Mouse (Mus musculus): Measurements from ENCODE around the gene Fkbp14. TPM values are rescaled to one million over a fixed set of nuclear protein-coding genes. Genes with fewer than 3 reads are reported as not detected.

Gene Fkbp14
- polyA plus RNA-seq, 1 experiment from 2014 or later: 26.9 TPM

GRCm38 (mm10) chr6:54542836-54543235 lies 54.3 kb downstream of the Fkbp14 start:
- no peak overlapping the region for H3K4me3 ChIP-seq (ENCODE audit: control insufficient read depth in 1 of 2, insufficient read depth in 1 of 2, low read depth in 1 of 2, low read length in 2 of 2)
- no peaks in the 10 kb centered on the region for H3K27me3 ChIP-seq (ENCODE audit: control insufficient read depth, insufficient read depth, low read length)
- no peak overlapping the region for H3K4me2 ChIP-seq (ENCODE audit: low read length)
- 77% methylated on average over 7 of the region's 7 CpGs for WGBS
- H3K27ac ChIP-seq (replicated peaks in 1 of 2; ENCODE audit: control insufficient read depth in 1 of 2, insufficient read depth in 1 of 2, low read depth in 2 of 2, low read length in 2 of 2): no peak overlapping the region
- no peak overlapping the region for H3K9ac ChIP-seq (ENCODE audit: low read length)
- H3K9me3 ChIP-seq (ENCODE audit: control insufficient read depth, low read length): no peaks in the 10 kb centered on the region
- ATAC-seq (ENCODE audit: insufficient number of reproducible peaks, insufficient read depth, low FRiP score, low read depth): no peak
- peaks cover 9 to 19% of the 10 kb centered on the region in 2 experiments for H3K4me1 ChIP-seq (ENCODE audit: control insufficient read depth in 2 of 2, insufficient read depth in 2 of 2, low read length in 2 of 2)
- no peaks in the 10 kb centered on the region for H3K36me3 ChIP-seq (ENCODE audit: control insufficient read depth, insufficient read depth, low read length)

- Histone ChIP-seq H3K27ac (replicated peaks in 1 of 2; ENCODE audit: control insufficient read depth in 1 of 2, insufficient read depth in 1 of 2, low read depth in 2 of 2, low read length in 2 of 2) (peak overlapping the region; percentile 62 to 63), H3K9ac (ENCODE audit: low read length) (peak overlapping the region; percentile 6; the same call in 1 of the 2 replicates), H3K4me1 (ENCODE audit: control insufficient read depth in 2 of 2, insufficient read depth in 2 of 2, low read length in 2 of 2) (peaks cover 9 to 19% of the 10 kb centered on the region in 2 experiments), H3K36me3 (ENCODE audit: control insufficient read depth, insufficient read depth, low read length) (no peaks in the 10 kb centered on the region), H3K9me3 (ENCODE audit: control insufficient read depth, low read length) (no peaks in the 10 kb centered on the region), H3K4me2 (ENCODE audit: low read length) (no peak overlapping the region), H3K27me3 (ENCODE audit: control insufficient read depth, insufficient read depth, low read length) (no peaks in the 10 kb centered on the region), H3K4me3 (ENCODE audit: control insufficient read depth in 1 of 2, insufficient read depth in 1 of 2, low read depth in 1 of 2, low read length in 2 of 2) (no peak overlapping the region)
- WGBS: 49% methylated on average over 9 of the region's 9 CpGs
- no peak for ATAC-seq (ENCODE audit: insufficient number of reproducible peaks, insufficient read depth, low FRiP score, low read depth)
Observed at GRCm38 (mm10) chr6:54540252-54540887, 56.7 kb downstream of the Fkbp14 start.

DNA sequence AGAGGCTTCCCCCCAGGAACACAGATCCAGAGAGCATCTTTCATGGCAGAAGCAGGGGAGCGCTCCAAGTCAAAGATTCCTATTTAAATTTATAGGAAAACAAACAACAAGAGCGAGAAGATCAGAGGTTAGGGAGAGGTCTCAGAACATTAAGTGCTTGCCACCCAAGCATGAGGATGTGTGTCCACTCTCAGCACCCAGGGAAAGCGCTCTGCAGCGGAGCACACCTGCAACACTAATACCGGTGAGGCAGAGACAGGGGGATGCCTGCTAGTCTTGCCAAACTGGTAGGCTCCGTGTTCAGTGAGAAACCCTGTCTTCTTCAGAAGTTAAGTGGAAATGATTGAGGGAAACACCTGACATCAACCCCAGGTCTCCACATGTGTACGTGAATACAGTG lies 57.7 kb downstream of the Fkbp14 start:
- H3K9ac ChIP-seq (ENCODE audit: low read length): no peak overlapping the region
- H3K27ac ChIP-seq (replicated peaks in 1 of 2; ENCODE audit: control insufficient read depth in 1 of 2, insufficient read depth in 1 of 2, low read depth in 2 of 2, low read length in 2 of 2): no peak overlapping the region
- H3K36me3 ChIP-seq (ENCODE audit: control insufficient read depth, insufficient read depth, low read length): no peaks in the 10 kb centered on the region
- peaks cover 9 to 19% of the 10 kb centered on the region in 2 experiments for H3K4me1 ChIP-seq (ENCODE audit: control insufficient read depth in 2 of 2, insufficient read depth in 2 of 2, low read length in 2 of 2)
- H3K4me3 ChIP-seq (ENCODE audit: control insufficient read depth in 1 of 2, insufficient read depth in 1 of 2, low read depth in 1 of 2, low read length in 2 of 2): no peak overlapping the region
- H3K9me3 ChIP-seq (ENCODE audit: control insufficient read depth, low read length): no peaks in the 10 kb centered on the region
- ATAC-seq (ENCODE audit: insufficient number of reproducible peaks, insufficient read depth, low FRiP score, low read depth): no peak
- no peaks in the 10 kb centered on the region for H3K27me3 ChIP-seq (ENCODE audit: control insufficient read depth, insufficient read depth, low read length)
- WGBS: 95% methylated on average over 7 of the region's 7 CpGs
- H3K4me2 ChIP-seq (ENCODE audit: low read length): no peak overlapping the region

- ATAC-seq (ENCODE audit: insufficient number of reproducible peaks, insufficient read depth, low FRiP score, low read depth): no peak
- Histone ChIP-seq H3K4me2 (ENCODE audit: low read length) (no peak overlapping the region), H3K4me3 (ENCODE audit: control insufficient read depth in 1 of 2, insufficient read depth in 1 of 2, low read depth in 1 of 2, low read length in 2 of 2) (no peak overlapping the region), H3K27me3 (ENCODE audit: control insufficient read depth, insufficient read depth, low read length) (no peaks in the 10 kb centered on the region), H3K4me1 (ENCODE audit: control insufficient read depth in 2 of 2, insufficient read depth in 2 of 2, low read length in 2 of 2) (peaks cover 9 to 19% of the 10 kb centered on the region in 2 experiments), H3K9me3 (ENCODE audit: control insufficient read depth, low read length) (no peaks in the 10 kb centered on the region), H3K9ac (ENCODE audit: low read length) (no peak overlapping the region), H3K27ac (replicated peaks in 1 of 2; ENCODE audit: control insufficient read depth in 1 of 2, insufficient read depth in 1 of 2, low read depth in 2 of 2, low read length in 2 of 2) (no peak overlapping the region), H3K36me3 (ENCODE audit: control insufficient read depth, insufficient read depth, low read length) (no peaks in the 10 kb centered on the region)
- 30% methylated on average over 3 of the region's 3 CpGs for WGBS
Observed at GRCm38 (mm10) chr6:54538773-54539173, 58.3 kb downstream of the Fkbp14 start.

- Histone ChIP-seq H3K4me2 (ENCODE audit: low read length) (no peak overlapping the region), H3K9ac (ENCODE audit: low read length) (no peak overlapping the region), H3K9me3 (ENCODE audit: control insufficient read depth, low read length) (no peaks in the 10 kb centered on the region), H3K4me3 (ENCODE audit: control insufficient read depth in 1 of 2, insufficient read depth in 1 of 2, low read depth in 1 of 2, low read length in 2 of 2) (no peak overlapping the region), H3K27ac (replicated peaks in 1 of 2; ENCODE audit: control insufficient read depth in 1 of 2, insufficient read depth in 1 of 2, low read depth in 2 of 2, low read length in 2 of 2) (no peak overlapping the region), H3K4me1 (ENCODE audit: control insufficient read depth in 2 of 2, insufficient read depth in 2 of 2, low read length in 2 of 2) (peaks cover 9 to 15% of the 10 kb centered on the region in 2 experiments), H3K36me3 (ENCODE audit: control insufficient read depth, insufficient read depth, low read length) (no peaks in the 10 kb centered on the region), H3K27me3 (ENCODE audit: control insufficient read depth, insufficient read depth, low read length) (no peaks in the 10 kb centered on the region)
- WGBS: 72% methylated on average over 7 of the region's 7 CpGs
- ATAC-seq (ENCODE audit: insufficient number of reproducible peaks, insufficient read depth, low FRiP score, low read depth): no peak
Observed at GRCm38 (mm10) chr6:54537053-54537452, 60.1 kb downstream of the Fkbp14 start.

GRCm38 (mm10) chr6:54535485-54535884 lies 61.6 kb downstream of the Fkbp14 start:
- Histone ChIP-seq H3K4me1 (ENCODE audit: control insufficient read depth in 2 of 2, insufficient read depth in 2 of 2, low read length in 2 of 2) (peaks cover 17 to 18% of the 10 kb centered on the region in 2 experiments), H3K4me3 (ENCODE audit: control insufficient read depth in 1 of 2, insufficient read depth in 1 of 2, low read depth in 1 of 2, low read length in 2 of 2) (no peak overlapping the region), H3K9me3 (ENCODE audit: control insufficient read depth, low read length) (no peaks in the 10 kb centered on the region), H3K27me3 (ENCODE audit: control insufficient read depth, insufficient read depth, low read length) (no peaks in the 10 kb centered on the region), H3K9ac (ENCODE audit: low read length) (no peak overlapping the region), H3K36me3 (ENCODE audit: control insufficient read depth, insufficient read depth, low read length) (no peaks in the 10 kb centered on the region), H3K27ac (replicated peaks in 1 of 2; ENCODE audit: control insufficient read depth in 1 of 2, insufficient read depth in 1 of 2, low read depth in 2 of 2, low read length in 2 of 2) (no peak overlapping the region), H3K4me2 (ENCODE audit: low read length) (no peak overlapping the region)
- ATAC-seq (ENCODE audit: insufficient number of reproducible peaks, insufficient read depth, low FRiP score, low read depth): no peak
- 70% methylated on average over 4 of the region's 4 CpGs for WGBS

DNA sequence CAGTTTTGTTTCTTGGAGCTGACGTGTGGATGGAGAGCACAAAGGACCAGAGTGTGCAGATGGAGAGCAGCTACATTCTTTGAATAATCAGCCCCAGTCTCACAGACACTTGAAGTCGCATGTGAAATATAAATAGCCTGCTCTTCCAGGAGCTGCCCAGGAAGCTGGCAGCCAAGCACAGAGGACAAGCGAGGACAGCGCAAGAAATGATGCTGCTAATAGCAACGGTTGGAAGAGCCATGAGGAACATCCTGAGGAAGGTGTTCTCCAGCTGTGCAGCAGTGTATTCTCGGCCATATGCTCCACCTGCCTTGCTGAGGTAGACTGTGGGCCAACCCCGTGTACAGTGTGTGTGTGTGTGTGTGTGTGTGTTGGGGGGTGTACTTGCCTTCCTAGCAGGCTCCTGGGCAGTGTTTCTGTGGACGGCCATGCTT lies 66.0 kb downstream of the Fkbp14 start:
- no peak; the same call in 1 of the 2 replicates for ATAC-seq (ENCODE audit: insufficient number of reproducible peaks, insufficient read depth, low FRiP score, low read depth)
- Histone ChIP-seq H3K9ac (ENCODE audit: low read length) (no peak overlapping the region), H3K27ac (replicated peaks in 1 of 2; ENCODE audit: control insufficient read depth in 1 of 2, insufficient read depth in 1 of 2, low read depth in 2 of 2, low read length in 2 of 2) (no peak overlapping the region), H3K4me3 (ENCODE audit: control insufficient read depth in 1 of 2, insufficient read depth in 1 of 2, low read depth in 1 of 2, low read length in 2 of 2) (no peak overlapping the region), H3K27me3 (ENCODE audit: control insufficient read depth, insufficient read depth, low read length) (no peaks in the 10 kb centered on the region), H3K9me3 (ENCODE audit: control insufficient read depth, low read length) (no peaks in the 10 kb centered on the region), H3K4me2 (ENCODE audit: low read length) (peak overlapping the region; percentile 7), H3K36me3 (ENCODE audit: control insufficient read depth, insufficient read depth, low read length) (no peaks in the 10 kb centered on the region), H3K4me1 (ENCODE audit: control insufficient read depth in 2 of 2, insufficient read depth in 2 of 2, low read length in 2 of 2) (peaks cover 12 to 14% of the 10 kb centered on the region in 2 experiments)
- WGBS: 29% methylated on average over 8 of the region's 8 CpGs

- Histone ChIP-seq H3K27me3 (ENCODE audit: control insufficient read depth, insufficient read depth, low read length) (no peaks in the 10 kb centered on the region), H3K9me3 (ENCODE audit: control insufficient read depth, low read length) (no peaks in the 10 kb centered on the region), H3K27ac (replicated peaks in 1 of 2; ENCODE audit: control insufficient read depth in 1 of 2, insufficient read depth in 1 of 2, low read depth in 2 of 2, low read length in 2 of 2) (no peak overlapping the region), H3K36me3 (ENCODE audit: control insufficient read depth, insufficient read depth, low read length) (no peaks in the 10 kb centered on the region), H3K9ac (ENCODE audit: low read length) (no peak overlapping the region), H3K4me2 (ENCODE audit: low read length) (no peak overlapping the region), H3K4me1 (ENCODE audit: control insufficient read depth in 2 of 2, insufficient read depth in 2 of 2, low read length in 2 of 2) (peaks cover 12 to 14% of the 10 kb centered on the region in 2 experiments), H3K4me3 (ENCODE audit: control insufficient read depth in 1 of 2, insufficient read depth in 1 of 2, low read depth in 1 of 2, low read length in 2 of 2) (no peak overlapping the region)
- 96% methylated on average over 2 of the region's 2 CpGs for WGBS
- ATAC-seq (ENCODE audit: insufficient number of reproducible peaks, insufficient read depth, low FRiP score, low read depth): no peak
Observed at GRCm38 (mm10) chr6:54530182-54530581, 66.9 kb downstream of the Fkbp14 start.
